Mouse (Mus musculus): ENCODE measurements at regions not wholly inside any gene's neighbourhood (a gene's known extent, or its start where the extent isn't known, plus 50 kb on each side); places are given as distances from the start of the nearest gene placed in this dataset.
"Not testable (repeated sequence)": the region's sequence is repeated elsewhere in the genome, so short reads cannot be mapped to it uniquely, and the experiment has no call there.

DNA sequence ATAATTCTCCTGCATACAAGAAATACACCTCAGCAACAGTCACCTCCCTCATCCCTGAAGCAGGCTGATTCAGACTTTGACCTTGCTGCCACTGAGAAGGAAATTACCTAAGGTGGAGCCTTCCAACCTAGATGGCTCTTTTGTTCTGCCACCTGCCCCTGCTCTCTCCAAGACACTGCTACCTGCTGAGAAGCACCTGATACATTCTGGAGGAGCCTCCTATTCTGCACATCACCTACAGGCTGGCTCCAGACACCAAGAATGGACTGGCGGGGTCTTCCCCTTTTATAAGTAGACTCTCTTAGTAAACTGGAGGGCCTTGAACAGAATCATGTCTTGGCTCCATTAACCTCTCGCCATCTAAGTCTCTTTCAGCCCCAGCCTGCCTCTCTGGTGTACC lies 1149.5 kb upstream of the 2610301B20Rik start:
- not testable (repeated sequence) for H3K36me3 ChIP-seq (replicated peaks; ENCODE audit: insufficient read depth, low read length); H3K9ac ChIP-seq (replicated peaks); H3K9me3 ChIP-seq (ENCODE audit: low read length); H3K4me3 ChIP-seq (ENCODE audit: low read depth, low read length); ATAC-seq; H3K4me1 ChIP-seq (ENCODE audit: insufficient read depth); H3K27me3 ChIP-seq (ENCODE audit: insufficient read depth, low read length); H3K27ac ChIP-seq (ENCODE audit: low read depth); DNase-seq; H3K4me2 ChIP-seq (ENCODE audit: low read depth, low read length)
- WGBS (ENCODE audit: insufficient replicate concordance) = 69% methylated on average over 2 of the region's 2 CpGs

DNA sequence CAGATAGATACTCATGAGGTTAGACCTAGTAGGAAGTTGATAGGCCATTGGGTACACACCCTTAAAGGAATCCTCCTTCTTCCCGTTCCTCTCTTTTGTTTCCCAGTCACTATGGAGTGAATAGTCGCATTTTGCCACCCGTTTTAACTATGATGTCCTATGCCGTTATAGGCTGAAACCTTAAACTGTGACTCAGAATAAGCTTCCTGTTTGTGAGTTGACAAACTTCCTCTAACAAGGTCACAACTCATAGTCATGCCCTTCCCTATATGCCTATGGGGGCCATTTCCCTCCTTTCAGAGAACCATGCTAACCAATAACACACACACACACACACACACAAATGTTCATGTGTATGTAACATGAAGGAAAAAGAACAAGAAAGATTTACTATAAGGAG lies 1136.6 kb upstream of the 2610301B20Rik start:
- H3K4me2 ChIP-seq (ENCODE audit: low read depth, low read length) = no peak overlapping the region
- no peak for TF ChIP-seq CTCF (IDR thresholded peaks at IDR 0.05; ENCODE audit: low read depth)
- no peak for TF ChIP-seq EP300 (IDR thresholded peaks at IDR 0.05; ENCODE audit: low read depth)
- no peaks in the 10 kb centered on the region for H3K4me1 ChIP-seq (ENCODE audit: insufficient read depth)
- H3K27me3 ChIP-seq (ENCODE audit: insufficient read depth, low read length) = no peaks in the 10 kb centered on the region
- 65% methylated on average over 4 of the region's 4 CpGs for WGBS (ENCODE audit: insufficient replicate concordance)
- H3K36me3 ChIP-seq (replicated peaks; ENCODE audit: insufficient read depth, low read length) = no peaks in the 10 kb centered on the region
- DNase-seq (no peak), ATAC-seq (peak; percentile 44; the same call in 1 of the 2 replicates)
- H3K4me3 ChIP-seq (ENCODE audit: low read depth, low read length) = no peak overlapping the region
- H3K9me3 ChIP-seq (ENCODE audit: low read length) = no peaks in the 10 kb centered on the region
- no peak overlapping the region for H3K9ac ChIP-seq (replicated peaks)
- no peak overlapping the region for H3K27ac ChIP-seq (ENCODE audit: low read depth)

GRCm38 (mm10) chr4:9747411-9747938 lies 1126.8 kb upstream of the 2610301B20Rik start:
- DNase-seq (no peak), ATAC-seq (peak; percentile 63)
- H3K27ac ChIP-seq (ENCODE audit: low read depth) = no peak overlapping the region
- TF ChIP-seq EP300 (IDR thresholded peaks at IDR 0.05; ENCODE audit: low read depth) (peak; percentile 64; the same call in 1 of the 2 replicates), CTCF (IDR thresholded peaks at IDR 0.05; ENCODE audit: low read depth) (no peak)
- H3K4me1 ChIP-seq (ENCODE audit: insufficient read depth) = peaks cover 7% of the 10 kb centered on the region; the same call in 1 of the 2 replicates
- no peaks in the 10 kb centered on the region for H3K36me3 ChIP-seq (replicated peaks; ENCODE audit: insufficient read depth, low read length)
- no peak overlapping the region for H3K4me2 ChIP-seq (ENCODE audit: low read depth, low read length)
- no peak overlapping the region for H3K9ac ChIP-seq (replicated peaks)
- H3K27me3 ChIP-seq (ENCODE audit: insufficient read depth, low read length) = no peaks in the 10 kb centered on the region
- H3K9me3 ChIP-seq (ENCODE audit: low read length) = no peaks in the 10 kb centered on the region
- no peak overlapping the region for H3K4me3 ChIP-seq (ENCODE audit: low read depth, low read length)
- WGBS (ENCODE audit: insufficient replicate concordance) = 47% methylated on average over 6 of the region's 6 CpGs

- 45% methylated on average over 2 of the region's 2 CpGs for whole genome bisulfite sequencing (ENCODE audit: insufficient replicate concordance)
- ATAC-seq (no peak), DNase-seq (no peak)
- TF ChIP-seq EP300 (IDR thresholded peaks at IDR 0.05; ENCODE audit: low read depth) (no peak), CTCF (IDR thresholded peaks at IDR 0.05; ENCODE audit: low read depth) (no peak)
- Histone ChIP-seq H3K36me3 (replicated peaks; ENCODE audit: insufficient read depth, low read length) (no peaks in the 10 kb centered on the region), H3K9ac (replicated peaks) (no peak overlapping the region), H3K4me2 (ENCODE audit: low read depth, low read length) (no peak overlapping the region), H3K4me1 (ENCODE audit: insufficient read depth) (peaks cover 7% of the 10 kb centered on the region; the same call in 1 of the 2 replicates), H3K4me3 (ENCODE audit: low read depth, low read length) (no peak overlapping the region), H3K27ac (ENCODE audit: low read depth) (no peak overlapping the region), H3K27me3 (ENCODE audit: insufficient read depth, low read length) (no peaks in the 10 kb centered on the region), H3K9me3 (ENCODE audit: low read length) (no peaks in the 10 kb centered on the region)
Measured at GRCm38 (mm10) chr4:9748110-9748509, 1126.2 kb upstream of the 2610301B20Rik start.

- Histone ChIP-seq H3K27me3 (ENCODE audit: insufficient read depth, low read length) (no peaks in the 10 kb centered on the region), H3K4me3 (ENCODE audit: low read depth, low read length) (no peak overlapping the region), H3K4me1 (ENCODE audit: insufficient read depth) (peaks cover 7% of the 10 kb centered on the region; the same call in 1 of the 2 replicates), H3K36me3 (replicated peaks; ENCODE audit: insufficient read depth, low read length) (no peaks in the 10 kb centered on the region), H3K9me3 (ENCODE audit: low read length) (no peaks in the 10 kb centered on the region), H3K4me2 (ENCODE audit: low read depth, low read length) (no peak overlapping the region), H3K9ac (replicated peaks) (no peak overlapping the region), H3K27ac (ENCODE audit: low read depth) (no peak overlapping the region)
- no peak for ATAC-seq
- no peak for DNase-seq
- TF ChIP-seq EP300 (IDR thresholded peaks at IDR 0.05; ENCODE audit: low read depth) = no peak
- TF ChIP-seq CTCF (IDR thresholded peaks at IDR 0.05; ENCODE audit: low read depth) = no peak
- 66% methylated on average over 3 of the region's 3 CpGs for WGBS (ENCODE audit: insufficient replicate concordance)
Measured at GRCm38 (mm10) chr4:9749877-9750276, 1124.4 kb upstream of the 2610301B20Rik start.

DNA sequence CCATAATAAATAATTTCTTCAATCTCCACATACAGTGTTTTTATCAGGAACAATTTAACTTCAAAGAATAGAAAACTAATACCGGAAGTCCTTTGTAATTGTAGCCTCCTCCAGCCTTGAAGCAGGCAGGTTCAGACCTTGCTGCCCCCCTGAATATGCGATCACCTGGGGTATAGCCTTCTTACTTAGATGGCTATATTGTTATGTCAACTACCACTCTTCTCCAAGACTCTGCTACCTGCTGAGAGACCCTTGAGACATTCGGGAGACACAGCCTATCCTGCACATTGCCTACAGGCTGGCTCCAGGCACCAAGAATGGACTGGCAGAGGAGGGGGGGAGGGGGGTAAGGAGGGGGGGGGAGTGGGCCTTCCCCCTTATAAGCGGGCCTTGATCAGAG lies 1123.9 kb upstream of the 2610301B20Rik start:
- Histone ChIP-seq H3K36me3 (replicated peaks; ENCODE audit: insufficient read depth, low read length) (no peaks in the 10 kb centered on the region), H3K9me3 (ENCODE audit: low read length) (no peaks in the 10 kb centered on the region), H3K4me1 (ENCODE audit: insufficient read depth) (peaks cover 7% of the 10 kb centered on the region; the same call in 1 of the 2 replicates), H3K27me3 (ENCODE audit: insufficient read depth, low read length) (no peaks in the 10 kb centered on the region), H3K9ac (replicated peaks) (no peak overlapping the region), H3K4me2 (ENCODE audit: low read depth, low read length) (no peak overlapping the region), H3K4me3 (ENCODE audit: low read depth, low read length) (no peak overlapping the region), H3K27ac (ENCODE audit: low read depth) (no peak overlapping the region)
- WGBS (ENCODE audit: insufficient replicate concordance) = 75% methylated on average over 4 of the region's 4 CpGs
- TF ChIP-seq EP300 (IDR thresholded peaks at IDR 0.05; ENCODE audit: low read depth) (no peak), CTCF (IDR thresholded peaks at IDR 0.05; ENCODE audit: low read depth) (no peak)
- ATAC-seq (no peak), DNase-seq (no peak)

DNA sequence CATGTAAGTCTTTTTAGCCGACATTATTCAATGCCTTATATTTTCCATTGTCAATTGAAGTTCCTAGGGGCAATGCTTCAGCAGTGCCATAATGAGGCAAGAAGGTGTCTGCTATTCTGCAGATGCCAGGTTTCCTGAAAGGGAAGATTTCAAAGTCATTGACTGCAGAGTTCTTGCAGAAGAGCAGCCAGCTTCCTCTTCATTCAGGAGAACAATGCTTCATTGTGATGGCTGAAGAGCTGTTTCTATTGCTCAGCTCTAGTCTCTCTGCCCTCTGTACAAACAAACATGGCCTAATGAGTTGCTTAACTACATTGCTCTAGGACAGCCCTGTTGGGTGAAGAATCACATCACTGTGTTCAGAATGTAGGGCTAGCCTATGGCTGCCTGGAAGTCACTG lies 1111.0 kb upstream of the 2610301B20Rik start:
- ATAC-seq (no peak), DNase-seq (no peak)
- TF ChIP-seq CTCF (IDR thresholded peaks at IDR 0.05; ENCODE audit: low read depth) (no peak), EP300 (IDR thresholded peaks at IDR 0.05; ENCODE audit: low read depth) (no peak)
- no peak overlapping the region for H3K27ac ChIP-seq (ENCODE audit: low read depth)
- no peak overlapping the region for H3K9ac ChIP-seq (replicated peaks)
- H3K4me2 ChIP-seq (ENCODE audit: low read depth, low read length) = no peak overlapping the region
- no peaks in the 10 kb centered on the region for H3K9me3 ChIP-seq (ENCODE audit: low read length)
- no peaks in the 10 kb centered on the region for H3K4me1 ChIP-seq (ENCODE audit: insufficient read depth)
- no peaks in the 10 kb centered on the region for H3K36me3 ChIP-seq (replicated peaks; ENCODE audit: insufficient read depth, low read length)
- WGBS (ENCODE audit: insufficient replicate concordance) = 66% methylated on average over 1 of the region's 1 CpGs
- no peaks in the 10 kb centered on the region for H3K27me3 ChIP-seq (ENCODE audit: insufficient read depth, low read length)
- H3K4me3 ChIP-seq (ENCODE audit: low read depth, low read length) = no peak overlapping the region
